In the genomic region with DNA sequence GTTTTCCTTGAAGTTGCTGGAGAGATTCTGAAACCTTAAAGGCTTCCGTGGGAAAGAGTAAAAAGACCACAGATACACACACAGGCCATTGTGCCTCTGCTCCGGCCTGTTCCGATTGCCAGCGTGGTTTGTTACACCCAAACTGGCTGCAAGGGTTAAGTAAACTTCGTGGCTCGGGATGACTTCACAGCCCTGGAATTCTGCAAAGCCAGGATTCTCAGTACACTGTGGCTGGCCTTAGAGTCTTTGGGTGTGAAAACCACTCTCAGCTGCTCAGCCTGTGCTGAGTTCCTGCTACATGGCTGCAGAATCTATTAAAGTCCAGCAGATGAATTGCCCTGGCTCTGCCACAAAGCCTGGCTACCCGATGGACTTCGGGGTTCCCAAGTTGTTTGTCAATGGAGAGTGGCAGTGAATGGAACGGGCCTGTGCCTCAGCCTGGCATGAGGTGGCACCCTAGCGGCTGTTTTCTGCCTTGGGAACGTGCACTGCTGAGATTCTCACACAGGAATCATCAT, we compare ENCODE assay signal across 8 mouse cellular contexts.
DNase-seq lines count a peak whose midpoint lies in the region; ATAC-seq and TF ChIP-seq lines count a peak whose summit lies in the region.

No protein-coding gene starts in this region.

- no peak overlapping the region for H3K9ac ChIP-seq in hindbrain, embryonic 12.5 days

- H3K9me3 ChIP-seq in hindbrain, embryonic 12.5 days (replicated peaks): no peaks in the 10 kb centered on the region

- peak; percentile 68 for TF ChIP-seq CTCF in lung, adult 2 months (IDR thresholded peaks at IDR 0.05; ENCODE audit: insufficient read depth, low read length)
- TF ChIP-seq CTCF in thymus, adult 2 months (IDR thresholded peaks at IDR 0.05; ENCODE audit: borderline replicate concordance, control insufficient read depth, extremely low read depth, insufficient read depth, low read length, poor library complexity): no peak

- H3K4me1 ChIP-seq in hindbrain, embryonic 12.5 days: peaks cover 30% of the 10 kb centered on the region
- peaks cover 12% of the 10 kb centered on the region for H3K4me1 ChIP-seq in lung, adult 2 months (ENCODE audit: control insufficient read depth, insufficient read depth, low read length)
- no peaks in the 10 kb centered on the region for H3K4me1 ChIP-seq in thymus, adult 2 months (replicated peaks; ENCODE audit: control insufficient read depth, insufficient read depth, low read length)

- TF ChIP-seq POLR2A in lung, adult 2 months (IDR thresholded peaks at IDR 0.05; ENCODE audit: borderline replicate concordance, extremely low read depth, low read depth, low read length): no peak
- no peak for TF ChIP-seq POLR2A in thymus, adult 2 months (IDR thresholded peaks at IDR 0.05; ENCODE audit: control insufficient read depth, extremely low read depth, insufficient read depth, low read length, poor library complexity)

- peak overlapping the region; percentile 61 for H3K27ac ChIP-seq in hindbrain, embryonic 12.5 days
- H3K27ac ChIP-seq in thymus, adult 2 months (ENCODE audit: control insufficient read depth, insufficient read depth, low read length): no peak overlapping the region

- H3K4me3 ChIP-seq in hindbrain, embryonic 12.5 days: no peak overlapping the region
- H3K4me3 ChIP-seq in lung, adult 2 months (replicated peaks; ENCODE audit: extremely low read depth, low read depth, low read length): peak overlapping the region; percentile 32
- H3K4me3 ChIP-seq in thymus, adult 2 months (ENCODE audit: control insufficient read depth, insufficient read depth, low read length): no peak overlapping the region

- DNase-seq in 3134 (ENCODE audit: extremely low read depth, insufficient read length, low spot score): peak; percentile 72
- peak; percentile 34 to 36 for DNase-seq in cerebellum, postnatal 14 days
- peak; percentile 33 to 34 for DNase-seq in frontal cortex, postnatal 25 days (ENCODE audit: low spot score in 2 of 2)
- DNase-seq in layer of hippocampus, adult 9-11 months: peak; percentile 72
- peak; percentile 71 for DNase-seq in lung, adult 2 months
- DNase-seq in retina, embryonic 14.5 days (ENCODE audit: low spot score): peak; percentile 54
- no peak for DNase-seq in thymus, adult 2 months

- no peaks in the 10 kb centered on the region for H3K27me3 ChIP-seq in hindbrain, embryonic 12.5 days
- no peaks in the 10 kb centered on the region for H3K27me3 ChIP-seq in thymus, adult 2 months (ENCODE audit: control insufficient read depth, insufficient read depth, low read length)

- peak; percentile 72 for ATAC-seq in hindbrain, embryonic 12.5 days (ENCODE audit: low FRiP score)

- H3K4me2 ChIP-seq in hindbrain, embryonic 12.5 days (replicated peaks): no peak overlapping the region

- 9% methylated on average over 11 of the region's 11 CpGs for WGBS in hindbrain, embryonic 12.5 days
- WGBS in lung, adult 2 months: 14% methylated on average over 11 of the region's 11 CpGs
- WGBS in thymus, adult 2 months: 83% methylated on average over 11 of the region's 11 CpGs

- H3K36me3 ChIP-seq in hindbrain, embryonic 12.5 days: 0 out of 2 replicates have a peak, but pooled peaks cover 3% of the 10 kb centered on the region
- H3K36me3 ChIP-seq in thymus, adult 2 months (ENCODE audit: control insufficient read depth, insufficient read depth, low read length): no peaks in the 10 kb centered on the region
